Mouse (Mus musculus) megakaryocyte, embryonic 14.5 days (primary cell): ENCODE results near the gene Gm12886. TPM values are rescaled to one million over a fixed set of nuclear protein-coding genes. Genes with fewer than 3 reads are reported as not detected.

Experiments used
- H3K27me3 ChIP-seq: replicated peaks from 2 replicates; pipeline ENCODE3; 2012; ENCODE audit warnings: inconsistent platforms
- H3K36me3 ChIP-seq: replicated peaks from 2 replicates; pipeline ENCODE3; 2012; ENCODE audit warnings: low read length, inconsistent platforms, mixed read lengths
- H3K4me1 ChIP-seq: 2 replicates; pipeline ENCODE4 v1.6.1; 2012; ENCODE audit warnings: inconsistent platforms
- H3K4me3 ChIP-seq: replicated peaks from 2 replicates; pipeline ENCODE3; 2012; ENCODE audit warnings: moderate library complexity, mild to moderate bottlenecking, inconsistent platforms
- H3K9me3 ChIP-seq: 2 replicates; pipeline ENCODE4 v1.6.1; 2012; ENCODE audit warnings: inconsistent platforms
- FLI1 ChIP-seq: IDR thresholded peaks from 2 replicates; pipeline ENCODE4 v1.6.1; 2012; ENCODE audit warnings: low read length, inconsistent platforms, mixed read lengths
- GATA1 ChIP-seq: IDR thresholded peaks from 3 replicates; pipeline ENCODE4 v1.6.1; 2012; ENCODE audit warnings: mixed read lengths, low read length, inconsistent platforms, borderline replicate concordance
- polyA plus RNA-seq: library from polyadenylated mRNA; stranded (reverse); fragments of >175 nt; gene quantifications from 2 replicates; pipeline ENCODE4 v1.2.3, GENCODE M21; 2012; ENCODE audit warnings: low replicate concordance; ENCODE audit not compliant: insufficient read depth

Gm12886 gene
- polyA plus RNA-seq, result not detected in 2 replicates

- Histone ChIP-seq H3K27me3 (no peaks in the 10 kb centered on the region), H3K4me1 (no peaks in the 10 kb centered on the region), H3K9me3 (no peaks in the 10 kb centered on the region), H3K36me3 (no peaks in the 10 kb centered on the region), H3K4me3 (no peak within 1 kb of the TSS)
- TF ChIP-seq GATA1 (no peak), FLI1 (no peak)
Observed at GRCm38 (mm10) chr4:121422999-121423398, at the start of gene Gm12886. TSS of gene Gm12886 (minus strand) at chr4:121423099.

Other genes starting within 250 kb of the Gm12886 start
- 0.35 and 0.93 TPM in 2 replicates for gene Rlf, start 208.0 kb downstream of the Gm12886 start, polyA plus RNA-seq
- not detected in 2 replicates for gene Gm12888, start 98.2 kb downstream of the Gm12886 start, polyA plus RNA-seq
- not detected in 2 replicates for gene Gm12887, start 199.0 kb upstream of the Gm12886 start, polyA plus RNA-seq